Mouse (Mus musculus): Measurements from ENCODE around the gene Hoxb8.

The Hoxb8 gene

GRCm38 (mm10) chr11:96313806-96314428, 32.2 kb downstream of the Hoxb8 start:
- DNase-seq (ENCODE audit: low read depth, low spot score) = no peak

- no peak for DNase-seq (ENCODE audit: low read depth, low spot score)
These were observed 33.1 kb downstream of the Hoxb8 start for GRCm38 (mm10) chr11:96314671-96315343.

GRCm38 (mm10) chr11:96315344-96315681, 33.6 kb downstream of the Hoxb8 start:
- DNase-seq (ENCODE audit: low read depth, low spot score) = no peak

- DNase-seq (ENCODE audit: low read depth, low spot score) = no peak
These were observed 35.2 kb downstream of the Hoxb8 start for GRCm38 (mm10) chr11:96316696-96317607.

GRCm38 (mm10) chr11:96317608-96318367, 36.1 kb downstream of the Hoxb8 start, which contains the start of gene Hoxb4:
TSS of gene Hoxb4 (plus strand) at chr11:96318267.
- DNase-seq (ENCODE audit: low read depth, low spot score) = no peak

GRCm38 (mm10) chr11:96318368-96319070, 36.8 kb downstream of the Hoxb8 start:
- DNase-seq (ENCODE audit: low read depth, low spot score) = peak; percentile 73

GRCm38 (mm10) chr11:96319071-96319902, 37.6 kb downstream of the Hoxb8 start:
- peak; percentile 52 for DNase-seq (ENCODE audit: low read depth, low spot score)

GRCm38 (mm10) chr11:96319910-96320309, 38.2 kb downstream of the Hoxb8 start:
- peak; percentile 56 for DNase-seq (ENCODE audit: low read depth, low spot score)

GRCm38 (mm10) chr11:96320688-96321087, 39.0 kb downstream of the Hoxb8 start:
- no peak for DNase-seq (ENCODE audit: low read depth, low spot score)

GRCm38 (mm10) chr11:96321846-96322245, 40.1 kb downstream of the Hoxb8 start:
- no peak for DNase-seq (ENCODE audit: low read depth, low spot score)

GRCm38 (mm10) chr11:96322738-96323137, 41.0 kb downstream of the Hoxb8 start:
- no peak for DNase-seq (ENCODE audit: low read depth, low spot score)

GRCm38 (mm10) chr11:96323154-96323553, 41.4 kb downstream of the Hoxb8 start, which contains the start of gene Hoxb3:
TSS of gene Hoxb3 (plus strand) at chr11:96323326.
- no peak for DNase-seq (ENCODE audit: low read depth, low spot score)

- DNase-seq (ENCODE audit: low read depth, low spot score) = no peak
These were observed 42.4 kb downstream of the Hoxb8 start for GRCm38 (mm10) chr11:96324125-96324524.

GRCm38 (mm10) chr11:96324965-96325364, 43.3 kb downstream of the Hoxb8 start:
- DNase-seq (ENCODE audit: low read depth, low spot score) = no peak

GRCm38 (mm10) chr11:96325747-96326212, 44.1 kb downstream of the Hoxb8 start:
- no peak for DNase-seq (ENCODE audit: low read depth, low spot score)

GRCm38 (mm10) chr11:96326705-96327104, 45.0 kb downstream of the Hoxb8 start:
- DNase-seq (ENCODE audit: low read depth, low spot score) = no peak

- no peak for DNase-seq (ENCODE audit: low read depth, low spot score)
These were observed 45.4 kb downstream of the Hoxb8 start for GRCm38 (mm10) chr11:96327122-96327521.

GRCm38 (mm10) chr11:96327750-96328149, 46.0 kb downstream of the Hoxb8 start:
- DNase-seq (ENCODE audit: low read depth, low spot score) = no peak

GRCm38 (mm10) chr11:96328605-96329004, 46.9 kb downstream of the Hoxb8 start:
- no peak for DNase-seq (ENCODE audit: low read depth, low spot score)

- DNase-seq (ENCODE audit: low read depth, low spot score) = peak; percentile 39
These were observed 50.4 kb downstream of the Hoxb8 start for GRCm38 (mm10) chr11:96332105-96332504.

All from 3T3-L1 (cell line).